Mouse (Mus musculus): Measurements from ENCODE around the gene Mis18bp1.
"Not testable (repeated sequence)": the region's sequence is repeated elsewhere in the genome, so short reads cannot be mapped to it uniquely, and the experiment has no call there.

- TF ChIP-seq POLR2A (IDR thresholded peaks at IDR 0.05; ENCODE audit: low read depth, low read length); CTCF (IDR thresholded peaks at IDR 0.05; ENCODE audit: extremely low read depth, insufficient read length, insufficient replicate concordance, low read depth, low read length): not testable (repeated sequence)
Measured at GRCm38 (mm10) chr12:65114978-65115377, 57.4 kb downstream of the Mis18bp1 start.
